Mouse (Mus musculus) Muller cell, postnatal 12 days (primary cell): ENCODE results near the gene Lrrc75b.

Experiments used
- DNase-seq: peaks from one replicate; pipeline ENCODE4 v3.0.0-alpha.2; 2015; ENCODE audit errors: inconsistent ontology term

The Lrrc75b gene

DNA sequence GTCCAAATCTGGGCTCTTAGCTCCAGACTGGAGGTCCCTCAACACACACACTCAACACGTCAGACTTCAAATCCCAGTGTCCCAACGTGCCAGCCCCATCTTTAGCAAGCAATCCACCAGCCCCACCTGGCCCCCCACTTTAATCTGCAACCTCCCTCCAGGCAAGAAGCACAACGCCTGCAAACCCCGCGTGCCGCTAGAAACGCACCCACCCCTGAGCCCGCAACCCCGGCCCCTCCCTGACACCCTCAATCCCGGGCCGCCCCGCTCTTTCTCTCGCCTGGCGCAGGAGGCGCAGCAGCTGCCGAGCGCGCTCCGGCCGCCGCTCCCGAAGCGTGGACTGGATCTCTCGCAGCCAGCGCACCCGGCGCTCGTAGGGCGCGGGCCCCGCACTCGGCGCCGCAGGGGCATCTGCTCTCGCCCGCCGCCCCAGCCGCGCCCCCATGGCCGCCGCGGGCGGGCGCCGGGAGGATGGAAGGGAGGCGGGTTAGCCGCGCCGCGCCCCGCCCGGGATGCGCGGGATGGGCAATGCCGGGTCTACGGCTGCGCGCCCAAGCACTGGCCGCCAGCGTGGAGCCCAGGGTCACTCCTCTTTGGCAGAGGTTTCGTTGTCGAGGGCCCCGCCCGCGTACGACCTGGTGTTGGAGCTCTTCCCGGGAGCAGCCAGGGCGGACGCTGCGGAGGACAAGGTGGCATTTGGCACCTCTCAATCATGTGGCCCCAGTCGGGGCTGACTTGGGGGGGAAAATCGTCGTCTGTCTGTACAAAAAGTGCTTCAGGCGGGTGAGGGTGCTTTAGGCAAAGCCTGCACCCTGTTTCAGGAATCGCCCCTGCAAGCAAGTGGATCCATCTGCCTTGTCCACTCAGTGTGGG is at the start of gene Lrrc75b:
TSS of gene Lrrc75b (minus strand) at position 655 of the 873 bp plus-strand sequence.
- DNase-seq, result peak; percentile 76

GRCm38 (mm10) chr10:75608975-75609374 is 48.8 kb upstream of the Lrrc75b start:
- no peak for DNase-seq

DNA sequence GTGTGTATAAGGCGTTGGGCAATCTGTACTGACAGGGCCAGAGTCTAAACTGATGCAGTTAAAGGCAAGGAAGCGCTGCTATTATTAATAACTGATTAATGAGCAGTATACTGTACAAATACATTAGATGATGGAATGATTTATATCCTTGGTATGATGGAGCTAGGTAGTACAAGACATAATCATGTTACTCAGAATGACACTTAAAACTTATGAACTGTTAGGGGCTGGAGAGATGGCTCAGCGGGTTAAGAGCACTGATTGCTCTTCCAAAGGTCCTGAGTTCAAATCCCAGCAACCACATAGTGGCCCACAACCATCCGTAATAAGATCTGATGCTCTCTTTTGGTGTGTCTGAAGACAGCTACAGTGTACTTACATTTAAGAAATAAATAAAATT is 47.1 kb upstream of the Lrrc75b start:
- DNase-seq, result no peak

DNA sequence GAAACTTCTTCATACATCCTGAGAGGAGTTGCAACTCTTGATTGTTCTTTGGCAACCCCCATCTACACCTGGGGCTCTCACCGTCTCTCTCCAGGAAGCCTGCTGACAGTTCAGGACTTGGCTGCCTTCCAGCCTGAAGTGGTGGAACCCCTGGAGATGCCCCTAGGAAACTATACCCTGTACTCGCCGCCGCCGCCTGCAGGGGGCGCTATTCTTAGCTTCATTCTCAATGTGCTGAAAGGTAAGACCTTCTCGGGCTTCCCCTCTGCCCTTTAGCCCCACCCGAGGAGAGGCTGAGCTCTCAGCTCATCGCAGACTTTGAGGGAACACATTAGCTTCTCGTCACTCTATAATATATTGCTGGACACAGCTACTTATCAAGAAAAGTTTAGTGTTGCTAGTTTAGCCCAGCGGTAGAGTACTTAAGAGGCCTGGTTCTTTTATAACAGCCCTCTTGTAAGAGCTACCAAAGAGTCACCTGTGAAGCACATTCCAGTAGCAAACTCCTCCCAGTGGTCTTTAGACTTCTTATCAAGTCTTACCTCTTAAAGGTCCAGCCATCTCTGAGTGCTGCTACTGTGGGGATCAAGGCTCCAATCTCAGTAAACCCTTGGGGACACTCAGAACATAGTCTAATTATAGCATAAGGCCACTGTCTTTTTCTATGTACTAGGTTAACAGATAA is 45.2 kb upstream of the Lrrc75b start:
- DNase-seq, result no peak

DNA sequence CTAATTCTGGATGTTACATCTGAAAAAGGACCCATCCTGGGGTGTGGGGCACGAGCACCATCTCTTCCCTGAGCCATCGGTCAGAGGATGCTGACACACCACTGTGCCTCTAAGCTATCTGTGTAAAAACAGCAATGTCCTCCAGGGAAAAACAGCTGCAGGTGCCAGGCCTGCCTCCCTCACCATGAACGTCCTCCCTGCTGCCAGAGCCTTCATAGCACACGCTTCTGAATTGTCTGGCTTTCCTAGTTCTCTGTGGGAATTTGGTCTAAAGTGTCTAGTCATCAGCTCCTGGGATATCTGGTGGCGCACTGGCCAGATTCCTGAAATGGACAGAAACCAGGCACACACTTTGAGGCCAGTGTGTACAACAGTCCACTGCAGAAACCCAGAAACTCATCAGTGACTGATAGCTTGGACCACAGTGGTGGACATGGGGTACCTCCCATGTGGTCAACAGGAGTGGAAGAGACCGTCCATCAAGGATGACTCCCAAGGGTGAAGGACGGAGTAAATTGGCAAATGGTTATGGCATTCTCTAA is 40.1 kb upstream of the Lrrc75b start:
- DNase-seq, result no peak

GRCm38 (mm10) chr10:75595981-75596380 is 35.9 kb upstream of the Lrrc75b start:
- DNase-seq, result peak; percentile 14

DNA sequence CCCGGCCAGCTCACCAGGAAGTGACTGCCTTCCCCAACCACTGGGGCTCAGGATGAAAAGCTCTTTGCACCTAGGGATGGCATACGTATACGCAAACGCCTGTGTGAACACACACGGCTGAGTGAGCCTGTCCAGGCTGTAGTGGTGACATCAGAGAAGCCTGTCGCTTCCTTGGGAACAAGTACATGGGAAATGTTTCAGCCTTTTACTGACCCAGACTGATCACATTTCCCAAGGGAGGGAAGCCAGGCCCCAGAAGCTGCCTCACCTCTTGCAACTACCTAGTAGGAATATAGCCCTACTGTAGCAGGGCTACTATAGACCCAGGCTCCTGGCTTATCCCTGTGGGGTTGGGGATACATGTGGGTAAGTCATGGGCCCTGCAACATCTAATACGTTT is 32.5 kb upstream of the Lrrc75b start:
- no peak for DNase-seq

DNA sequence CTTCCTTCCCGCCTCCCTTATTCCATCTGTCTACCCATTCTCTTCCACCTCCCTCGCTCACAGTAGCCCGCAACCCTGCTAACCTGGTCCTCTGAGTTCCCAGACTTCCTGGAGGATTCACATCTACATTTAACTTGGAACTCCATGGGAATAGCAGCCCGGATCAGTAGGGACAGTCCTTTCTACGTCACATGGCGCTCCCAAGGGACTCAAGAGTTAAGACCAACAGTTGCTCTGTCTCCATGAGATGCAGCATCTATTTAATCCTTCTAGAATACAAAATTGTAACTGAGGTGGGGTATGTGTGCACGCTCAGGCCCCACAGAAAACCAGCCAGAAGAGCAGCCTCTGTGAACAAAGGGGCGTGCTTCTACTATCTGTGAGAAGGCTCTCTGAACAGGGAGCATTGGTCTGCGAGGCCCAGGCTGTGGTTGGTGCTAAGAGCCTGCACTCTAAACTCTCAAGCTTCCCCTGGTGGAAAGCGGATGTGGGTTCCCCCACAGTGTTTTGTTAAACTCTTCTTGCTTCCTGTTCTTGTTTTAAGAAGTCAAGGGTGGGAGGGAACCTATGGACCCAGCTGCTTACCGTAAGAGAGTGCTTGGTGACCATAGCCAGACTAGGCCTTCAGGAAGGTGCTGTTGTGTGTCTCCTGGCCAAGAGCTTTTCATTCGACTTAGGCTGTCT is 31.2 kb upstream of the Lrrc75b start:
- DNase-seq, result no peak

- no peak for DNase-seq
Measured at GRCm38 (mm10) chr10:75589651-75590050, 29.5 kb upstream of the Lrrc75b start.

- peak; percentile 12 for DNase-seq
Measured at GRCm38 (mm10) chr10:75589129-75589528, 29.0 kb upstream of the Lrrc75b start, which contains the start of gene Ggt5. TSS of gene Ggt5 (plus strand) at chr10:75589340.

GRCm38 (mm10) chr10:75588336-75588735 is 28.2 kb upstream of the Lrrc75b start:
- no peak for DNase-seq

GRCm38 (mm10) chr10:75587781-75588180 is 27.7 kb upstream of the Lrrc75b start:
- no peak for DNase-seq

DNA sequence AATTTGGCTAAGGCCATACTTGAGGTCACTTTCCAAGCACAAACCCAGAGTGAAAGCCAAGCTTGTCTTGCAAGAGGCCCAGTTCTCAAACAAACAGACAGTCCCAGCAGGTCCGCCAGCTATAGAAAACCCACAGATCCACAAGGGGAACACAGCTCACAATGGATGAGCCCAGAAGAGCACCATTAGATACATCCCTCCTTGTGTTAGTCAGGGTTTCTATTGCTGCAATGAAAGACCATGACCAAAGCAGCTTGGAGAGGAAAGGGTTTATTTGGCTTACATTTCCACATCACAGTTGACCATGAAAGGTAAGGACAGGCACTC is 26.4 kb upstream of the Lrrc75b start:
- DNase-seq, result no peak

DNA sequence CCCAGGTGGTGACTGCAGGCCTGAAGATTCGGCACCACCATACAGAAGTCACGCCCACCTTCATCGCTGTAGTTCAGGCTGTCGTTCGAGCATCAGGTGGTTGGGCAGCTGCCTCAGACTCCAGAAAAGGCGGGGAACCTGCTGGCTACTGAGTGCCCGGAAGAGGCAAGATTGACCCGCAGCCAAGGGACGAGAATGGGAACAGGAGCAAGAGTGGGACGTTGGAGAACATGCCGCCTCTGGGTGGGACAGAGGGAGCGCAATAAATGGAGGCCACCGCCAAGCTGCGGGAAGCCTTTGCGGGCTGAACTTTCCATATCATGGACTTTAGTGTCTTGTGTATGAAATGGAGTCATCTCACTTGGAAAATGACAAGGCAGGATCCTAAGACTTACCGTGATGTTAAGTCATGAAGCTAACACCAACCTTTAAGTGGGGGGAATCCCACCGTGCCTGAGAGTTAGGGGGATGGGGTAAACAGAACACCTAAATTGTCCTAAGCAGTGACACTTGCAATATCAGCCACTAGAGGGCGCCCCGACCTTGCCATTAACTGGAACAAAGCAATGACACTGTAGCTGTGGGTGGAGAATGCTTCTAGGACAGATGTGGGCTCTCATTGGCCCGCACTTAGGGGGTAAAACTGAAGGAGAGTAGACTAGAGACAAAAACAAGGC is 25.9 kb upstream of the Lrrc75b start:
- peak; percentile 84 for DNase-seq

- no peak for DNase-seq
Measured at GRCm38 (mm10) chr10:75579129-75579528, 19.0 kb upstream of the Lrrc75b start.

- no peak for DNase-seq
Measured at GRCm38 (mm10) chr10:75573965-75574364, 13.8 kb upstream of the Lrrc75b start.

DNA sequence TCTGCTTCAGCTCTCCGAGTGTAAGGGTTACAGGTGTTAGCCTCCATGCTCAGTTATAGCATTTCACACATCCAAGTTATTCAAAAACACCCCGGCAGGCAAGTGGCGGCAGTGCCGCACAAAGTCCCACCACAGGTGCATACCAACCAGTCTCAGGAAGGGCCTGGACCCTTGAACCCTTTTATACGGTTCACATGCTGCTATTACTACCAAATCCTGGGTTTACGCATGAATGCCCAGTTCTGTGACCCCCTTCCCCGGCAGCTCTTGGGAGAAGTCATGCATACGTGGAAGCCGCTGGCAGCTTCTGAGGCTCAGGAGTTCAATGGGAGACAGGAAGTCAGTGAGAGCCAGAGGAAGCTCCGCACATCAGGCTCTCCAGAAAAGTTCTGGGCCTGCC is 13.1 kb upstream of the Lrrc75b start:
- peak; percentile 72 for DNase-seq

- no peak for DNase-seq
Measured at GRCm38 (mm10) chr10:75571937-75572336, 11.8 kb upstream of the Lrrc75b start.

GRCm38 (mm10) chr10:75570981-75571657 is 11.0 kb upstream of the Lrrc75b start:
- DNase-seq, result no peak

DNA sequence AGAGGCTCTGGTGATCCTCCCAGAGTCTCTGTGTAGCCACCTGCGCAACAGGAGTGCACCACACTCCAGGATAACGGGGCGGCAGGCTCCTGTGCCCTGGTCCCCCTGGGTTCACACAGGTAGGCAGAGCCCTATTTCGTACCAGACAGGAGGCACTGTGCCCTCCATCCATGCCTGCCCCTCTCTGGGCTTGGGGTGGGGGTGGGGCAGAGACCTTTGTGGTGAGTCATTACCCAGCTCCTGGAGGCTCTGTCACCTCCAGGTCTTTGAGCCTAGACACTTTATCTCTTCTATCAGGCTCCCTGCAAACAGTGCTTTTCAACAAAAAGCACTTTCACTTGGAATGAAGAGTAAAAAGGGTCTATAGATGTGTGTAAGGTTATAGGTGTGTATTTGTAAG is 8.7 kb upstream of the Lrrc75b start:
- DNase-seq, result no peak

GRCm38 (mm10) chr10:75568441-75568840 is 8.3 kb upstream of the Lrrc75b start:
- no peak for DNase-seq
